Mouse (Mus musculus): ENCODE data around the gene Olfr239.
"Not testable (repeated sequence)": the region's sequence is repeated elsewhere in the genome, so short reads cannot be mapped to it uniquely, and the experiment has no call there.

DNA sequence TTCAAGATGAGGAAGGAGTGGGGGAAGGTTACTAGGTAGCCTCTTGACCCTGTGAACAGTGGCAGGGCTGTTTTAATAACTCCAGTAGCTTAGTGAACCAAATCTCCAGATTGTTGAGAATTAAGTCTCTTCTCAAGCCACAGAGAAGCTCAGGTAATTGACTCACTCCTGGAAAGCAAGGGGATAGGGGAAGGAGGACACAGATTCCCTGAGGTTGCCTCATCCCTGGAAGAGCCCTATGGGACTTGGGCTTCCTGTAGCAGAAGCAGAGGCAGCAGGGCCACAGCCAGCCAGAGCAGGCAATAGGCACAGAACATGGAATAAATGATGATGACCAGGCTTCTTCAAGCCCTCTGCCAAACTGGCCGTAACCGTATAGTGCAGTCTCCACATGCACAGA is at the start of gene Olfr239:
- not testable (repeated sequence) for TF ChIP-seq CTCF (IDR thresholded peaks at IDR 0.05; ENCODE audit: low read depth, low read length); POLR2A (IDR thresholded peaks at IDR 0.05; ENCODE audit: borderline replicate concordance, low read depth, low read length)

All from bone marrow macrophage, adult 2 months (primary cell).